Mouse (Mus musculus) C2C12 (cell line): ENCODE measurements around the gene Lhx5.

Experiments
- CTCF ChIP-seq: IDR thresholded peaks from one replicate; pipeline ENCODE4 v1.5.1; 2011; ENCODE audit not compliant: control insufficient read depth, insufficient read depth, insufficient read length
- MAX ChIP-seq: IDR thresholded peaks from one replicate; pipeline ENCODE4 v1.6.1; 2011; ENCODE audit warnings: mild to moderate bottlenecking, control low read depth
- MYOG ChIP-seq: IDR thresholded peaks from one replicate; pipeline ENCODE4 v1.6.1; 2011; ENCODE audit not compliant: control insufficient read depth, insufficient read length; ENCODE audit errors: extremely low read depth
- USF1 ChIP-seq: IDR thresholded peaks from one replicate; pipeline ENCODE4 v1.6.1; 2011; ENCODE audit warnings: low read depth, mild to moderate bottlenecking, control low read depth, moderate library complexity

DNA sequence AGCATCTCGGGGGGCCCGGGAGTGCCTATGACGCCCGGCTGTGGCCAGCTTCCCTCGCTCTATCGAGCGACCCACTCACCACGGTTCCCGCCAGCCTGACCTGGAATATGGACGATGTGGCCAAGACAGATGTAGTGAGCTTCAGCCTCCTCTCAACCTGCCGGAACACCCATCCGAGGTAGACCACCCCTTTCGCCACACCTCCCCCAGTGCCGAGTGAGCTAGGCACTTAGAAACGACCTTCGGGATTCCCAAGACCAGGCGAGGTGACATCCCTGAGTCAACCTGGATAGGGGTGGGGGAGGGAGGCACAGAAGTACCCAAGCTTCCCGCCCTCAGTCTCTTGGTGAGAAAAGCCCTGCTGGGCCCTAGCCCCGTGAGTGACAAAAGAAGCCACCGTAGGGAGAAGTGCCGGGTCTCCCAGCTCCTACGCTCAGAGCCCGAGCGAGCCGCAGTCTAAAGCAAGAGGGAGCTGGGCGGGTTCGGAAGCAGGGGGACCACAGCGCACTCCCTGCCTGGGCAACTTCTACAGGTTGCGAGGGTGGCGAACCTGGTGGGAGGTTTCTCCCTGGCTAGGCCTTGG, 407 bp upstream of the Lhx5 start:
- no peak for TF ChIP-seq MYOG
- TF ChIP-seq CTCF: no peak
- no peak for TF ChIP-seq USF1
- TF ChIP-seq MAX: no peak
